In the genomic region with DNA sequence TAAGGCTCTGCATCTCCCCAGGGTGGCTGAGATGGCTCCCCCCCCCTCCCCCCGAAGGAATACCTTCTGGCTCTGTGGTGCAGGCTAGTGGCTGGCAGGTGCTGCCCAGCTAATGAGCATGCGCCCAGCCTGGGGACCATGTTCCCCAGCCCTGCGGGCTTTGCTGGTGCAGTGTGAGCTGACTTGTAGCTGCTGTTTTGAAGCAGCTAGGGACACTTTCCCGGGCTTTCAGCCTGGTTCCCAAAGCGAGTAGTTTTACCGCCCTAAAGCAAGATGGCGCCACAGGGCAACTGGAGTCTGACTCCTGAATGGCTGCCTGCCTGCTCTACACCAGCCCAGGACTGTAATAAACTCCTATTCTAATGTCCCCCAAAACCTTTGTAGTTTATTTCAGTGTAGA, we compare ENCODE assay signal across 8 mouse cellular contexts.
DNase-seq lines count a peak whose midpoint lies in the region; ATAC-seq and TF ChIP-seq lines count a peak whose summit lies in the region.

No protein-coding gene starts in this region.

- no peaks in the 10 kb centered on the region for H3K27me3 ChIP-seq in kidney, embryonic 15.5 days
- H3K27me3 ChIP-seq in cerebellum, adult 2 months (ENCODE audit: control insufficient read depth, insufficient read depth, low read length): no peaks in the 10 kb centered on the region
- no peaks in the 10 kb centered on the region for H3K27me3 ChIP-seq in forebrain, postnatal 0 days (ENCODE audit: insufficient read depth, low read length)
- no peaks in the 10 kb centered on the region for H3K27me3 ChIP-seq in hindbrain, postnatal 0 days (ENCODE audit: insufficient read depth, low read length)
- H3K27me3 ChIP-seq in limb, embryonic 11.5 days (ENCODE audit: control insufficient read depth, insufficient read depth, low read length): no peaks in the 10 kb centered on the region

- no peak overlapping the region for H3K4me3 ChIP-seq in kidney, embryonic 15.5 days (replicated peaks)
- H3K4me3 ChIP-seq in cerebellum, adult 2 months (replicated peaks; ENCODE audit: insufficient read depth, low read depth, low read length): no peak overlapping the region
- H3K4me3 ChIP-seq in forebrain, postnatal 0 days (ENCODE audit: low read depth, low read length): no peak overlapping the region
- no peak overlapping the region for H3K4me3 ChIP-seq in hindbrain, postnatal 0 days (ENCODE audit: low read length)
- H3K4me3 ChIP-seq in limb, embryonic 11.5 days (ENCODE audit: low read depth, low read length): no peak overlapping the region

- no peak for TF ChIP-seq POLR2A in cerebellum, adult 2 months (IDR thresholded peaks at IDR 0.05; ENCODE audit: borderline replicate concordance, insufficient read depth, low read length)

- TF ChIP-seq CTCF in cerebellum, adult 2 months (IDR thresholded peaks at IDR 0.05; ENCODE audit: borderline replicate concordance, insufficient read depth, low read depth, low read length): peak; percentile 84
- TF ChIP-seq CTCF in forebrain, postnatal 0 days (IDR thresholded peaks at IDR 0.05; ENCODE audit: low read depth): peak; percentile 72
- TF ChIP-seq CTCF in hindbrain, postnatal 0 days (IDR thresholded peaks at IDR 0.05; ENCODE audit: low read depth): peak; percentile 77

- peak; percentile 30 for DNase-seq in kidney, adult 11 months
- peak; percentile 63 to 64 for DNase-seq in cerebellum, adult 2 months
- DNase-seq in forebrain, postnatal 0 days: peak; percentile 71
- peak; percentile 80 for DNase-seq in hindbrain, postnatal 0 days (ENCODE audit: low spot score)
- peak; percentile 66 for DNase-seq in limb, embryonic 11.5 days (ENCODE audit: low spot score)
- DNase-seq in ovary, postnatal 36 days (ENCODE audit: low spot score): peak; percentile 53

- no peak for ATAC-seq in kidney, embryonic 15.5 days (replicated peaks; ENCODE audit: low FRiP score)
- ATAC-seq in forebrain, postnatal 0 days: peak; percentile 79
- peak; percentile 66; the same call in 1 of the 2 replicates for ATAC-seq in hindbrain, postnatal 0 days
- 0 out of 2 replicates have a peak, but pooled peaks have one; percentile 26 for ATAC-seq in limb, embryonic 11.5 days (ENCODE audit: insufficient number of reproducible peaks, low FRiP score, low TSS enrichment, low read depth)
- no peak for ATAC-seq in erythroblast, adult 5-6 weeks (replicated peaks; ENCODE audit: low FRiP score, poor library complexity, severe bottlenecking)

- no peaks in the 10 kb centered on the region for H3K9me3 ChIP-seq in kidney, embryonic 15.5 days (replicated peaks)
- no peaks in the 10 kb centered on the region for H3K9me3 ChIP-seq in forebrain, postnatal 0 days (ENCODE audit: low read length)
- no peaks in the 10 kb centered on the region for H3K9me3 ChIP-seq in hindbrain, postnatal 0 days (ENCODE audit: low read length)
- no peaks in the 10 kb centered on the region for H3K9me3 ChIP-seq in limb, embryonic 11.5 days (ENCODE audit: control insufficient read depth, low read length)

- no peak overlapping the region for H3K27ac ChIP-seq in kidney, embryonic 15.5 days
- no peak overlapping the region for H3K27ac ChIP-seq in cerebellum, adult 2 months (ENCODE audit: insufficient read depth, low read length)
- H3K27ac ChIP-seq in forebrain, postnatal 0 days (ENCODE audit: low read depth, low read length): no peak overlapping the region
- no peak overlapping the region for H3K27ac ChIP-seq in hindbrain, postnatal 0 days
- no peak overlapping the region for H3K27ac ChIP-seq in limb, embryonic 11.5 days (replicated peaks; ENCODE audit: low read depth, low read length)

- H3K4me2 ChIP-seq in kidney, embryonic 15.5 days: no peak overlapping the region
- no peak overlapping the region for H3K4me2 ChIP-seq in forebrain, postnatal 0 days (ENCODE audit: low read depth)
- H3K4me2 ChIP-seq in hindbrain, postnatal 0 days (ENCODE audit: low read depth, low read length): no peak overlapping the region
- no peak overlapping the region for H3K4me2 ChIP-seq in limb, embryonic 11.5 days (ENCODE audit: low read depth, severe bottlenecking)

- H3K36me3 ChIP-seq in kidney, embryonic 15.5 days: no peaks in the 10 kb centered on the region
- no peaks in the 10 kb centered on the region for H3K36me3 ChIP-seq in forebrain, postnatal 0 days (ENCODE audit: insufficient read depth)
- H3K36me3 ChIP-seq in hindbrain, postnatal 0 days (ENCODE audit: insufficient read depth, low read length): no peaks in the 10 kb centered on the region
- H3K36me3 ChIP-seq in limb, embryonic 11.5 days (ENCODE audit: control insufficient read depth, insufficient read depth, low read length): no peaks in the 10 kb centered on the region

- no peak overlapping the region for H3K9ac ChIP-seq in kidney, embryonic 15.5 days
- H3K9ac ChIP-seq in forebrain, postnatal 0 days: no peak overlapping the region
- no peak overlapping the region for H3K9ac ChIP-seq in hindbrain, postnatal 0 days (replicated peaks; ENCODE audit: low read length)
- H3K9ac ChIP-seq in limb, embryonic 11.5 days (ENCODE audit: low read length): no peak overlapping the region

- peaks cover 9% of the 10 kb centered on the region for H3K4me1 ChIP-seq in kidney, embryonic 15.5 days
- H3K4me1 ChIP-seq in cerebellum, adult 2 months (ENCODE audit: control insufficient read depth, insufficient read depth, low read length): no peaks in the 10 kb centered on the region
- 0 out of 2 replicates have a peak, but pooled peaks cover 5% of the 10 kb centered on the region for H3K4me1 ChIP-seq in forebrain, postnatal 0 days (ENCODE audit: insufficient read depth)
- no peaks in the 10 kb centered on the region for H3K4me1 ChIP-seq in hindbrain, postnatal 0 days (ENCODE audit: insufficient read depth, low read length)
- H3K4me1 ChIP-seq in limb, embryonic 11.5 days (ENCODE audit: control insufficient read depth, insufficient read depth, low read length): no peaks in the 10 kb centered on the region

- 23% methylated on average over 7 of the region's 7 CpGs for WGBS in kidney, embryonic 15.5 days
- 12% methylated on average over 7 of the region's 7 CpGs for WGBS in cerebellum, adult 2 months
- 19% methylated on average over 7 of the region's 7 CpGs for WGBS in forebrain, postnatal 0 days
- 23% methylated on average over 7 of the region's 7 CpGs for WGBS in hindbrain, postnatal 0 days
- WGBS in limb, embryonic 11.5 days: 28% methylated on average over 7 of the region's 7 CpGs

Comparison
In these comparisons a context has a peak if more than half of its experiments do, and no peak if none do; other contexts are left out.
1. DNase-seq: peak in every context shown above with its lines; median percentile 80 in hindbrain, postnatal 0 days; 71 in forebrain, postnatal 0 days; 66 in limb, embryonic 11.5 days; 64 in cerebellum, adult 2 months; 53 in ovary, postnatal 36 days; 30 in kidney, adult 11 months.
2. ATAC-seq: peak in forebrain, postnatal 0 days (single experiment), hindbrain, postnatal 0 days (single experiment) and limb, embryonic 11.5 days (single experiment); none in kidney, embryonic 15.5 days (single experiment) and erythroblast, adult 5-6 weeks (single experiment).
3. Peak in every context shown above with its lines, with median percentiles within 50 percentile points of each other: CTCF ChIP-seq.